Mouse (Mus musculus) cortical plate, adult 2 months (tissue): ENCODE data around the gene Tubg2. TPM values are rescaled to one million over a fixed set of nuclear protein-coding genes. Genes with fewer than 3 reads are reported as not detected.
"Not testable (repeated sequence)": the region's sequence is repeated elsewhere in the genome, so short reads cannot be mapped to it uniquely, and the experiment has no call there.

Experiments used
- H3K27ac ChIP-seq: fragments of 200-500 bp; 2 replicates; pipeline ENCODE4 v1.5.1; 2012; ENCODE audit warnings: low read length, control low read depth, inconsistent platforms; ENCODE audit not compliant: insufficient read depth
- H3K4me1 ChIP-seq: fragments of 200-500 bp; 2 replicates; pipeline ENCODE4 v1.6.1; 2011; ENCODE audit warnings: low read length; ENCODE audit not compliant: control insufficient read depth, insufficient read depth
- H3K4me3 ChIP-seq: fragments of 200-500 bp; 2 replicates; pipeline ENCODE4 v1.5.1; 2011; ENCODE audit warnings: mild to moderate bottlenecking, low read length, control low read depth; ENCODE audit not compliant: insufficient read depth
- CTCF ChIP-seq: fragments of 200-500 bp; IDR thresholded peaks from 2 replicates; pipeline ENCODE4 v1.5.1; 2011; ENCODE audit warnings: mild to moderate bottlenecking, control low read depth, low read length; ENCODE audit not compliant: insufficient read depth; ENCODE audit errors: extremely low read depth
- POLR2A ChIP-seq: fragments of 200-500 bp; IDR thresholded peaks from 2 replicates; pipeline ENCODE4 v1.6.1; 2011; ENCODE audit warnings: mild to moderate bottlenecking, low read length, control low read depth; ENCODE audit not compliant: insufficient read depth; ENCODE audit errors: extremely low read depth
- polyA plus RNA-seq: library from polyadenylated mRNA; depleted of rRNA; stranded (reverse); fragments of >200 nt; gene quantifications from 2 replicates; pipeline ENCODE4 v1.2.3, GENCODE M21; 2012

The Tubg2 gene
- polyA plus RNA-seq, 1 experiment, result 57.9 TPM

DNA sequence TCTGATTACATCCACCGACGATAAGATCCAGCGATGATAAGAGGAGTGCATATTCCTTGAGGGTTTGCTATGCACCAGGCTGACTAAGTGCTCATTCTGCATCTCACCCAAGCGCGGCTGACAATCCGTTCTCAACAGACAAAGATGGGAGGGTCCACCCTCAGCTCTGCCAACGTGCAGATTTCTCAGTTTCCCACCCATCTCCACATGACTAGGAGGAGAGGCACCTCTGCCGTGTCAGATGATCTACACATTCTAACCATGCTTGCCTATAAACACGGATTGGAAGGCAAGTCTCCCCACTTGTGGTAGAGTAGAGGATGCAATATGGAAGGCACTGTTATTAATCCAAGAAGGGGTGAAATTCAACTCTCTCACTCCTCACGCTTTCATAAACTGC lies 7.0 kb upstream of the Tubg2 start:
- TF ChIP-seq CTCF (no peak), POLR2A (no peak)
- no peak overlapping the region for H3K4me3 ChIP-seq
- no peaks in the 10 kb centered on the region for H3K4me1 ChIP-seq
- 0 out of 2 replicates have a peak overlapping the region, but pooled peaks have one; percentile 43 for H3K27ac ChIP-seq

DNA sequence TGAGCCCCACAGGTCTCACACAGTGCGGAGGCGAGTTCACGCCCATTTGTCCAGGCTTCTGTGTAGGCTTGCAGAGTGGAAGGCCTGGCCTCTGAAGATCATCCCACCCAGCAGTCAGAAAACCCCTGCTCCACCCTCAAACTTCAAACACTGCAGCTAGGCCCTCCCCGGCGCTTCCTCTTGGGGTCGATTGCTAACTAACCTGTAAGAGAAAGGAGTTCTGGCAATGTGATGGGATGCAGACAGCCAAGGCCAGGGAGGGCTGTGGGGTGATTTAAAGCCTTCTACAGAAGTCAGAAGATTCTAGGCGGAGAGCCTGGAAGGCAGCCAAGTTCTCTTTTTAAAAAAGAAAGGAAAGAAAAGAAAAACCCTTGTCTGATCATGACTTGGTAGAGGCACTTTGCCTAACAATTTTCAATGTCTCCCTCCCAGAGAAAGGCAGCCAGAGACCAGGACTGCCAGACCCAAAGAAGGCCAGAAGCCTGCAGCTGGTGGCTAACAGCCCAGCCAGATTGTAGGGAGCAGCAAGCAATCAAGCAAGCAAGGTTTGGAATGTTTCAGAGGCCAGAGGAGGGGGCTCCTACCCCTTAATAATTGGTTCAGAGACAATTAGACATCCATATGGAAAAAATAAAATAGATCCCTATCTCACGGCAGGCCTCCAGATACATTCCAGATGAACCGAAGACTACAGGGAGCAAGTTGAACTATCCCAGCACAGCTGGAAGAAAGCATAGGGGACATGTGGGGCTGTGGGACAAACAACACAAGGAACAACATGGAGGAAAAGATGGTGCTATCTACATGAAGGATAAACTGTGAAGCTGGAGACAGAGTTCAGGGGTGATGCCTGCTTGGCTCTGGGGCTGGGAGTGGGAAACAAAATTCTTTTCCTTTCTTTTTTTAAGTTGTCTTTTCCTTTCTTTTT lies 6.3 kb upstream of the Tubg2 start:
- H3K4me1 ChIP-seq, result no peaks in the 10 kb centered on the region
- no peak overlapping the region for H3K4me3 ChIP-seq
- 0 out of 2 replicates have a peak overlapping the region, but pooled peaks have one; percentile 43 for H3K27ac ChIP-seq
- TF ChIP-seq POLR2A (no peak), CTCF (no peak)

DNA sequence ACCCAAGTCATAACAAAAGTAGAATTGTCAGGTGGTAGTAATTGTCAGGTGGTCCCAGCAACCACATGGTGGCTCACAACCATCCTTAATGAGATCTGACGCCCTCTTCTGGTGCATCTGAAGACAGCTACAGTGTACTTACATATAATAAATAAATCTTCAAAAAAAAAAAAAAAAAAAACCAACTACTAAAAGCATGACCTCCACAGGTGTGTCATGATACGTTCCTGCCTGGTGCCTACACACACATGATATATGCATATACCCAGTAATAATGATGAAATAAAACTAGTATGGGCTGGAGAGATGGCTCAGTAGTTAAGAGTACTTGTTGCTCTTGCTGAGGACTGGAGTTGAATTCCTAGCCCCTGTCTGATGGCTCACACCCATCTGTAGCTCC lies 4.6 kb upstream of the Tubg2 start:
- TF ChIP-seq POLR2A, result no peak
- TF ChIP-seq CTCF, result no peak
- Histone ChIP-seq H3K4me3 (no peak overlapping the region), H3K4me1 (no peaks in the 10 kb centered on the region), H3K27ac (no peak overlapping the region)

DNA sequence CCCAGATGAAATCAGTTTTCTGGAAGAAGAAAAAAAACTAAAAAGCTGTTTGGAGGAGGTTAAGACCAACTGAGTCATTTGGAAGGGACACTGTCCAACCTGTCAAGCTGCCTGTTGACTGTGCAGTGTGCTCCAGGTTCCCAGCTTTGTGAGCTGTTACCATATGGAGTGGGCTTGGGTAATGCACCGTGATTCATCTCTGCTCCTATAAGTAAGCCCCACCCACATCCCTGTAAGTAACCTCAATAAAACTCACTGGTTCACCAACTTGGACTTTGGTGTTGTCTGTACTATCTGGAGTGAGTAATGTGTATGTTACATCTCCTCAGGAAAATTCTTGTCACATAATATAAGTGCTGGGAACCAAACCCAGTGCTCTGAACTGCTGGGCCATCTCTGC lies 2.9 kb upstream of the Tubg2 start:
- Histone ChIP-seq H3K4me3 (no peak overlapping the region), H3K4me1 (no peaks in the 10 kb centered on the region), H3K27ac (no peak overlapping the region)
- TF ChIP-seq POLR2A (no peak), CTCF (no peak)

DNA sequence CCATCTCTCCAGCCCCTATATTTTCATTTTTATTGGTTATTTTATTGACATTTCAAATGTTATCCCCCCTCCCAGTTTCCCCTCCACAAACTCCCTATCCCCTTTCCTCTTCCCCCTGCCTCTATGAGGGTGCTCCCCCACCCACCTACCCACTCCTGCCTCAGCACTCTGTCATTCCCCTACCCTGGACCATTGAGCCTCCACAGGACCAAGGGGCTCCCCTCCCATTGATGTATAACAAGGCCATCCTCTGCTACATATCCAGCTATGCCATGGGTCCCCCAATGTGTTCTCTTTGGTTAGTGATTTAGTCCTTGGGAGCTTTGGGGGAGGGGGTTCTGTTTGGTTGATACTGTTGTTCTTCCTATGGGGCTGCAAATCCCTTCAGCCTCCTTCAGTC lies 1.1 kb upstream of the Tubg2 start:
- no peaks in the 10 kb centered on the region for H3K4me1 ChIP-seq
- H3K4me3 ChIP-seq, result no peak overlapping the region
- H3K27ac ChIP-seq, result no peak overlapping the region
- TF ChIP-seq POLR2A (no peak), CTCF (no peak)

DNA sequence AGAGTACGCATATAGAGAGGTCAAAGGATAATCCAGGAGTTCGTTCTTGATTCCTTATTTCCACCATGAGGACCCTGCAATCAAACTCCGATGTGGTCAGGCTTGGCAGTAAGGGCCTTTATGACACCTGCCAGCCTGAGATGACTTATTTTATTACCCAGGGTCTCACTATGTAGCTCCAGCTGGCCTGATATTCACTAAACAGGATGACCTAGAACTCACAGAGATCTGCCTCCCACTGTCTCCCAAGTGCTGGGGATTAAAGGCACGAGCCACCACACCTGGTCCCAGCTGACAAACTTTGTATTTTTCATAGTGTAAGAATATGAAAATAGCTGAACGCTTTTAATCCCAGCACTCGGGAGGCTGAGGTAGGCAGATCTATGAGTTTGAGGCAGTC lies 556 bp upstream of the Tubg2 start:
- H3K4me1 ChIP-seq, result no peaks in the 10 kb centered on the region
- H3K4me3 ChIP-seq, result peak overlapping the region; percentile 53; the same call in 1 of the 2 replicates
- TF ChIP-seq POLR2A (no peak), CTCF (no peak)
- H3K27ac ChIP-seq, result no peak overlapping the region

DNA sequence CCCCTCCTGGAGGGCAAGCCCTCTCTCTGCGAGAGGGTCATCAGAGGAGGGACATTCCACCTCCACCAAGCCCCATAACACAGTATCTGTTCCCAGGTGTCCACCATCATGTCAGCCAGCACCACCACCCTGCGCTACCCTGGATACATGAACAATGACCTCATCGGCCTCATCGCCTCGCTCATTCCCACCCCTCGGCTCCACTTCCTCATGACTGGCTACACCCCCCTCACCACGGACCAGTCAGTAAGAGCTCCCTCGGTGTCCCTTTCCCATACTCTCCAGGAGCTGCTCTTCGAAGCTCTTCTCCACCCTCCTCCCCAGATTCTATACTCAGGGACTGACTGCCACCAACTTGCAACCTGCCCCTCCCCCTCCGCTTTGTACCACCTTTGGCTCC lies 4.4 kb downstream of the Tubg2 start:
- not testable (repeated sequence) for H3K4me1 ChIP-seq, H3K27ac ChIP-seq, H3K4me3 ChIP-seq

DNA sequence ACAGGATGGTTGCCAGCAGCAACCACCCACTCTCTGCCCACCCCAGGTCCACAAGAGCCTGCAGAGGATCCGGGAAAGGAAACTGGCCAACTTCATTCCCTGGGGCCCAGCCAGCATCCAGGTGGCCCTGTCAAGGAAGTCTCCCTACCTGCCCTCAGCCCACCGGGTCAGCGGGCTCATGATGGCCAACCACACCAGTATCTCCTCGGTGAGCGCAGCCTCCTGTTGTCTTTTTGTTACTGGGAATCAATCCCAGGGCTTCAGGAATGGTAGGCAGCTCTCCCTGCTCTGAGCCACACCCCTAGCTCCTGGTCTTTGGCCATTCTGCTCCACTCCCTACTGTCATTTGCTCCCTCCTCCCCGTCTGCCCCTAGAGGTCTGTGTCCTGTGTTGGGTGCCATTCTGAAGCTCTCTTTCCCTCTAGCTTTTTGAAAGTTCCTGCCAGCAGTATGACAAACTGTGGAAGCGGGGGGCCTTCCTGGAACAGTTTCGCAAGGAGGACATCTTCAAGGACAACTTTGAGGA lies 5.3 kb downstream of the Tubg2 start:
- not testable (repeated sequence) for H3K27ac ChIP-seq, H3K4me1 ChIP-seq, H3K4me3 ChIP-seq

DNA sequence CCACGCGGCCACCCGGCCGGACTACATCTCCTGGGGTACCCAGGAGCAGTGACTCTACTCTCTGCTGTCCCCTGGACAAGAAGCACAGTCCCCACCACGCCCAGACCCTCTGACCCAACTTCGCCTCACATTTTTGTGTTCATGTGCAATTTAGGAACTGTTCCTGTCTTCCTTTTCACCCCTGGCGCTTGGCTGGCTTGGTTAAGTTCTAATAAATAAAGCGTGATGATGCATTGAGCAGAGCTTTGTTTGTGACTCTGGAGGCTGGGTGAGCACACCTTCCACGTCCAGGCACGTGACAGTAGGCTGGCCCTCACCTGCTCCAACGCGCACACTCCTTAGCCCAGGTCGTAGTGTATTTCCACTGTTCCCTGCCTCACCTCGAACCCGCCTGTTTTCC lies 5.8 kb downstream of the Tubg2 start:
- H3K27ac ChIP-seq, result no peak overlapping the region
- H3K4me3 ChIP-seq, result no peak overlapping the region
- TF ChIP-seq CTCF (no peak), POLR2A (no peak)
- no peaks in the 10 kb centered on the region for H3K4me1 ChIP-seq

DNA sequence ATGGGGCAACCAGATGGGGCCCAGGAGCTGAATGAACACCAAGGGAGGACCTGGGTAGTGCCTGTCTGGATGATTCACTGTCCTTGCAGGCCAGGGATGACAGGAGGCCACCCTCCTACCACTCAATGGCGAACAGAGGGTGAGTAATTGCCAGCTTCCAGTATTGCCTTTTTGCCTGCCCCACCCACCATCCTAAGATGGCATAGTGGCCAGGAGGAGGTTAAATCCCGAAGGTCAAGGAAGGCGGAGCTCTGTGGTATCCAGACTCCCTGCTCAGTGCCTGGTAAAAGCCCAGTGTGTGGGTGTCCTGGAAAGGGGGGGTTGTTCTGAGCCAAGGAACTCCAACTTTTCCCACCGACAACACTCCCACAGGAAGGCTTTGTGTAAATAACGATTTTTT lies 6.6 kb downstream of the Tubg2 start:
- TF ChIP-seq CTCF (no peak), POLR2A (no peak)
- Histone ChIP-seq H3K27ac (no peak overlapping the region), H3K4me1 (no peaks in the 10 kb centered on the region), H3K4me3 (no peak overlapping the region)
